Mouse (Mus musculus): ENCODE results near the gene Dok1.

The Dok1 gene

DNA sequence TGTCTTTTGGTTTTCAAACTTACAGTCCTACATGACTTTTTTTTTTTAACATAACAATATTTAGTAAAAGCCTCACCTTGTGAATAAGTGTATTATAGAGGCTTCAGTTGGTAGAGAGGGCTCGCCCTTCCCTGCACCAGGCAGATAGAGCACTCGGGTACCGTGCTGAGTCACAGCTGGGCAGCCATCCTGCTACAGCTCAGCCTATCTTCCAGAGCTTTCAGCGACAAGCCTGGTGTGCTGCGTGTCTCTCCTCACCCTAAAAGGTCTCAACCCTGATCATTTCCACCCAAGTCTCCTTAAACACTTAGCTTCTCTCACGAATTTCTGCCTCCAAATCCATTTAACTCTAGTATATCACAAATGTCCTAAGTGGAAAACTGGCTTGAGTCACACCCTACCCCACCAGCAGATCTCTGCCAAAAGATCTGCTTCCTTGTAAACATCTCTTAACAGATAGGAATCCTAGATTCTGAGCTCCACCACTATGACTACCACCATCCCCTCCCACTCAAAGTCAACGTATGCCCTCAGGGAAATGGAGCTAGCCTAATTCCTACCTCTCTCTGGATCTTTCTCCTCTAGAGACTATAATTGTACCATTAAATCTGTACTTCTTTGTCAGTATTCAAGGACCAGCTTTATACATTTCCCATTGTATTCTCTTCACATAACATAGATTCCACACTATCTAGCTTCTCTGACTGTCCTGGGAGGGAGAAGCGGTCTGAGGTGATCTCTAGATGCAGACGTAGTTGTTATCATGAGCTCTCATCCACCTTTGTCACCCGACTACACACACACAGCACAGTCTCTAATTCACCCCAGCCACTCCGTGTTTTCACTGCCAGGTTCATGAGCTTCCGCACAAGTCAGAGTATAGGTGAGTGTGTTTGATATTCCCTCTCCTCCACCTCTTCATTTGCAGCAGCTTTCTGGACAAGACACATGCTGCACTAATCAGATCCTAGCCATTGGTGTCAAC is 18.5 kb downstream of the Dok1 start:
- no peak for DNase-seq (ENCODE audit: low spot score)

DNA sequence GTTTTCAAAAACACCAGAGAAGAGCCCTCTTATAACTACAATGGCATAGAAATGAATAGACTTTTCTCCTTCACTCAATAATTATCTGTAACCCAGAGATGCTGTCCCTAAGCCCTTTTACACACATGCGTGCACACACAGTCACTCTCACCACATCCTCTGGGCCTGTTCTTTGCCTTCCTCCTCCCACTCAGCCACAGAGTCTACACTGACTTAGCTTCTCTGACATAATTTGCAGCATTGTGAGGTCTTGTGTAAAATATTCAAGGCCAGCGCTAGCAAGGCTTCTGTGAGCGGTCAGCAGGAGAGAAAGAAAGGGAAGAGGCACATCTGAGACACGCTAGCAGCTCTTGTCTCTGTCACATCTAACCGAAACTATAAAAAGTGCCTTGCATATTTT is 19.8 kb downstream of the Dok1 start:
- no peak for DNase-seq (ENCODE audit: low spot score)

DNA sequence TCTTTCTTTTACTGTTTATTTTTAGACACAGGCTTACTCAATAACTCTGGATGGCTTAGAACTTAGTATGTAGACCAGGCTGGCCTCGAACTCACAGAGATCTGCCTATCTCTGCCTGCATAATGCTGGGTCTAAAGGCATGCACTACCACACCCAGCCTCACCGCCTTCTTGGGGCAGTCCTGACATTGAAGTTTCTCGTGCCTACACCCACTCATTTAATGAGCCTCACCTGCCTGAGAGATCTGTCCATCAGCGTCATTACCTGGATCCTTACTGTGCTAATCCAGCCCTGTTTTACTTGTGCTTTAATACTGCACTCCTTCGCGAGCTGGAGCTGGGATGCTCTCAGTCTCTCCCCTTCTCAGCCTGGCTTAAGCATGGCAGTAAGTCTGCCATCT is 21.5 kb downstream of the Dok1 start:
- no peak for DNase-seq (ENCODE audit: low spot score)

DNA sequence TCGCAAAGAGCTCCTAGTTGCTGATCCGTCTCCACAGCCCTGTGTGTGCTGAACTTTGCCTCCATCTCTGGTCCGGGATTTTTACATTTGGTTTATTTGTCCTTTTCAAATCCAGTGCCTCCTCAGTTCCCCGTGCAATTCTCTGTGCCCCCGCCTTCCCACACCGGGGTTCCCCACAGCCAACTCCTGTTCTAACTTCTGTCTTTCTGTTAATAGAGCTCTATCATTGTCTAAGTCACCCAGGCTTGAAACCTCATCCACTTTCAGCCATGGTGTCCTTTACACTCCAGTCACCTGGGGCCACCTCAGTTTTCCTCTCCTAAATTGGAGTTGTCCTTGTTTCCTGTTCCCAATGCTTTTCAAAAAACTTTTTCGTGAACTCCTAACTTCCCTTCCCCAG is 22.0 kb downstream of the Dok1 start:
- no peak for DNase-seq (ENCODE audit: low spot score)

DNA sequence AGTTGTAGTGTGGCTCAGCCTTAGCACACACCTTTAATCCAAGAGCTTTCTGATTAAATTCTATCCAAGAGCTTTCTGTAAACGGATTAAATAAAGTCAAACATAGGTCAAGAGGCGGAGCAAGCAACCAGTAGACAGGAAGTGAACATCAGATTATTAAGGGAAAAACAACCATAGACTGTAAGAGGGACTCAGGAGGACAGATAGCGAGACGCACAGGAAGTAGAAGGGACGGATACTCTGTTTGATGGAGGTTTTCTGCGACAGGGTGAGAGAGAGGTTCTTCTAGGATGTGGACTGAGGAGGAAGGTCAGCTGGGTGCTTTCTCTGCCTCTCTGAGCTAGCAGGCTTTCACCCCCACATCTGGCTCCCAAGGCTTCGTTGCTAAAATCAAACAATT is 23.3 kb downstream of the Dok1 start:
- DNase-seq (ENCODE audit: low spot score), result no peak

DNA sequence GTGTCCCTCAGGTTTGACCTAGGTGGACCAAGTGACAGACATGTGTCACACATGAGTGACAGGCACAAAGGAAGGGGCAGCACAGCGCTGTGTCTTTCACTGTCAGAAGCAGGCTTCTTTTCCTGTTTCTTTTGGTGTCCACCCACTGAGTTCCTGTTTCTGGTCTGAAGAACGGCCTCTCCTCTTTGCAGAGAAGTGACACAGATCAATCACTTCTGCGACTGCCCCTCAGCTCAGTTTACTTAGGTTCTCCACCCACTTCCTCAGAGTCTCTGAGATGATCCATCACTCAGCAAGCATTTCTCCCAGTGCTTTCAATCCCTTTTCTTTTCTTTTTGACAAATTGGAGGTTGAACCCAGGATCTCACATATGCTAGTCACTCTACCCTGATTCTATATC is 24.6 kb downstream of the Dok1 start:
- DNase-seq (ENCODE audit: low spot score), result no peak

DNA sequence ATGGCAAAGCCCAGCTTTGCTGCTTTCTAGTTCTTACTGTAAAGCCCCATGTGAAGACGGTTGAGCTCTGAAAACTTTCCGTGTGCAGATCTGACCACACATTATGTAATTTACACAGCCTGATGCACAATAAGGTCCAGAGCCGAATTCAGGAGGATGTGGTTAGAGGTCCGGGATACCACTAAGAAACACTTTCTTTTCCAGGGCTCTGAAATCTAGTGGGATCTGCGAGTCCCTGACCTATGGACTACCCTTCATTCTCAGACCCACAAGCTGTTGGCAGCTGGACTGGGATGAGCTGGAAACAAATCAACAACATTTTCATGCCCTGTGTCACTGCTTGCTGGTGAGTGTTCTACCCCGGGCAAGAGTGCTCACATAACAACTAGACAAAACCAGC is 27.2 kb downstream of the Dok1 start:
- no peak for DNase-seq (ENCODE audit: low spot score)

DNA sequence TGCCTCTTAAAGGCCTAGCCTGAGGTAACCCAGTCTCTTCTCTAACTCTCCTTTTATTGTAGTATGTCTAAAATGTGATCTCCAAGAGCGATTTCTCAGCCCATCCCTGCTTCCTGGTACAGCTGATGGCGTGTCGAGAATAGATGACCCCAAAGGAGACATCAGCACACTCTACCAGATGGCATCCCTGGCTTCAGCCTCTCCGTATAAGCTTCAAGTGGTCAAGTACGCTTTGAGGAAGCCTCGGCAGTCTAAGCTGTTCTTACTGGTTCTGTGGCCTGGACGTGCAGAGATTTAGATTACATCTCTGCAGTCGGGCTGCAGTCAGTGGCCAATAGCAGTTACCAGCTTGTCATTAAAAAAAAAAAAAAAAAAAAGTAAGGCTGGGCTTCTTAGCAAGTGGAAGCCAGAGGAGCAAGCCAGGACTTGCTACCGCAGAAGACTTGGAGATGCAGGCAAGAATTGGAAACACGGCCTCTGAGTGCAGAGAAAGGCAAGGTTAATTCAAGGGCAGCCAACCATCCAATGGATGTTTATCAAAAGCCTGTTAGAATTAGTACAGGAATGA is 27.7 kb downstream of the Dok1 start:
- DNase-seq (ENCODE audit: low spot score), result no peak

DNA sequence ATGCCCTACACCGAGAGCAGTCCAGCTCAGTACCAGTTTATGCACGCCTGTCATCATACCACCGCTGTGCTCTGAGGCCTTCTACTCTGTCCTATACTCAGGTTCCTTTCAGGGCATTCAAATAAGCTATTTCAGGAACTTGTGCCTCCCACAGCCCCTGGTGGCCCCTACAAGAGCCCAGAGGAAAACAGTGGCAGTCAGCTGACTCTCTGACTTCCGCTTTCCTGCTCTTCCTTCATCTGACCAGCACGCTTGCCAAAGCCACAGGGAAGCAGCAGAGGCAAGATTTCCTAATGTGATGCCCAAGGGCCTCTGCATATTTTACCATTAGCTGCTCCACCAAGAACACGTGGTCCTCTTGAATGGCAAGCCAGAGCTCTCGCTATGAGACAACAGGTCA is 28.4 kb downstream of the Dok1 start:
- DNase-seq (ENCODE audit: low spot score), result no peak

DNA sequence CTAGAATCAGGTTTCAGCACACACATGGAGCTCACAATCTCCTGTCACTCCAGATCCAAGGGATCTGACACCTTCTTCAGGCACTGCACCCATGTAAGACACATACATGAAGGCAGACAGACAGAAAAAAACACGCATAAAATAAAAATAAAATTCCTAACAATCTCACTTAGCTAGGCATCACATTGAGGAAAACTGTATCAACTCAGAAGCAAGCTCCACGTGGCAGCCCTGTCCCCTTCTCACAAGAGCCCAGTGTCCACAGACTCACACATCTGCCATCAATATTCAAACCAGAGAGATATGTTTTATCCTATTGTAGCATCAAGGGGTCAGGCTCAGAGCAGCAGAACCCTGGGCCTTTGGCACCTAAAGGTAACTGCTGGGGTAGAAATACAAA is 29.0 kb downstream of the Dok1 start:
- DNase-seq (ENCODE audit: low spot score), result no peak

DNA sequence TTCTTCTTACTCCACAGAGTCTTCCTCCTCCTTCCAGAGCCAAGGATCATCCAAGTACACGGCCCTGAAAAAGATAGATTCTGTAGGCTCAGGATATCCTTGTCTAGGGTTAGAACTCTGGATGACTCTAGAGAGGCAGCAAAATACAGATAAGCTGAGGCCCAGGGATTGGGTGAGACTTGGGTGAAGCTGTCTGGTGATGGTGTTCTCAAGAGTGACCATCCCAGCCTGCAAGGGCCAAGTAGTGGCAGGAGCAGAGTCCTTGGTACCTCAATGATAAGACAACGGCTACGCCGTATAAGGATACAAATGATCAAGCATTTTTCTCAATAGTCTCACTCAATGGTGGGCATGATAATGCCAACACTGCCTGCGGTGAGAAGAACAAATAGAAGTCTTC is 29.4 kb downstream of the Dok1 start:
- DNase-seq (ENCODE audit: low spot score), result no peak

DNA sequence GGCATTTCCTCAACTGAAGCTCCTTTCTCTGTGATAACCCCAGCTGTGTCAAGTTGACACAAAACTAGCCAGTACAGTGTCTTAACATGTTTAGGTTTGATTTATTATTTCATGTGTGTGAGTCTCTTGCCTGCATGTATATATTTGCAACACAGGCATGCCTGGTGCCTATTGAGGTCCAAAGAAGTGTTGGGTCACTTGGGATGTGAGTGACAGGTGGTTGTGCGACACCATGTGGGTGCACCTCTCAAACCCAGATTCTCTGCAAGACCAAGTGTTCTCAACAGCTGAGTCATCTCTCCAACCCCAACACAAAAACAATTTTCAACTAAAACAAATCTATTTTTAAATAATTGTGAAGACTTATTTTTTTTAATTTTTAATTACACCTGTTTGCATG is 30.2 kb downstream of the Dok1 start:
- no peak for DNase-seq (ENCODE audit: low spot score)

DNA sequence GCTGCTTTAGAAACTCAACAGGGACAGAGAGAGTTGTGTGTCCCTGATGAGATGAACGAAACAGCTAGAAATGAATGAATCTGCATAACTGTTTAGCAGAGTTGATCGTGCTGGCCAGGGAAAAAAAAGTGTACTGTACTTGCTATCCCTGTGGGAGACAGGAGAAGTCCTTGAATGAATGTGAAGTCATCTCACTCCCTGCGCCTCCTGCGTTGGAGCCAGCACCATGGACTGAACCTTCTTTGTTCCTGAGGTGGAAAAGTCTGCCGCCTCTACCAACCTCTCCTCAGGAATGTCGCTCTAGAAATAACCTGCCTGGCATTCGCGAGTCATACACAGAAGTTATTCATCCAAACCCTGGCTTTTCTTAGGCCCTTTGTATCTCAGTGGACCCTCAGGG is 33.3 kb downstream of the Dok1 start:
- no peak for DNase-seq (ENCODE audit: low spot score)

DNA sequence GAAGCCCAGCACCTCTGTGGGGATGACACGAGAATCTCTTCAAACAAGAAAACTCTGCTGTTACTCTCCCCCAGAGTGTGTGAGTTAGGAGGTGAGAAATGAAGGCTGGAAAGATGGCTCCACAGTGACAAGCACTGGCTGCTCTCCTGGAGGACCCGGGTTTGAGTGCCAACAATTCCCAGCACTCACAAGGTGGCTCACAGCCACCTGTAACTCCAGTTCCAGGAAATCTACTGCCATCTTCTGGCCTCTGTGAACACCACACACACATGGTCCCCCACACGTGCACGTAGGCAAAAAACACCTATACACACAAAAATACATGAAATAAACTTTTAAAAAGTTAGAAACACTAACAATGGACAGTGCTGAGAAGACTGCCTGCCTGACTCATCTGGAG is 34.9 kb downstream of the Dok1 start:
- DNase-seq (ENCODE audit: low spot score), result no peak

DNA sequence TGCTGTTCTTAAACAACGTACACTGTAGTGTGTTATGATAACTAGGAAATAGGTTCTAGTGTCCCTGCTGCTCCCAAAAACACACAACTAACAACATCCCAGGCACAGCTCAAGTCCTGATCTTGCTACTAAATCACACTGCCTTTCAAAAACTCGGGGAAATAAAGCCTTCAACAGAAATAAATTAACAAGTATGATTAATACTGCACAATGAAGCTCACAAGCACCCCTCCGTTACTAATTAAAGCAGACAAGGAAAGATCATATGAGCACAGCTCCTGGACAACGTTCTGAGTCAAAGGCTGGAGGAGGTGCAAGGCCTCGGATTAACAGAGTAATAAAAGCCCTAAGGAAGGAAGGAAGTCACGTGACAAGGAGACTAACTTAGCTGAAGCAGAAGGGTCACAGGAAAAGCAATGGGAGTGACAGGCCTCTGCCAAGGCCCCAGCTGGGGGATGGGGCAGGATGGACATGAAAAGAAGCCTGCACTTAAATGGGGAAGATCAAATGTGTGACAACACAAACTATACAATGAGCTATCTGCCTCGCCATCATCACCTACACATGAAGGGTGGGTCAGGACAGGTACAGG is 35.7 kb downstream of the Dok1 start:
- DNase-seq (ENCODE audit: low spot score), result no peak

DNA sequence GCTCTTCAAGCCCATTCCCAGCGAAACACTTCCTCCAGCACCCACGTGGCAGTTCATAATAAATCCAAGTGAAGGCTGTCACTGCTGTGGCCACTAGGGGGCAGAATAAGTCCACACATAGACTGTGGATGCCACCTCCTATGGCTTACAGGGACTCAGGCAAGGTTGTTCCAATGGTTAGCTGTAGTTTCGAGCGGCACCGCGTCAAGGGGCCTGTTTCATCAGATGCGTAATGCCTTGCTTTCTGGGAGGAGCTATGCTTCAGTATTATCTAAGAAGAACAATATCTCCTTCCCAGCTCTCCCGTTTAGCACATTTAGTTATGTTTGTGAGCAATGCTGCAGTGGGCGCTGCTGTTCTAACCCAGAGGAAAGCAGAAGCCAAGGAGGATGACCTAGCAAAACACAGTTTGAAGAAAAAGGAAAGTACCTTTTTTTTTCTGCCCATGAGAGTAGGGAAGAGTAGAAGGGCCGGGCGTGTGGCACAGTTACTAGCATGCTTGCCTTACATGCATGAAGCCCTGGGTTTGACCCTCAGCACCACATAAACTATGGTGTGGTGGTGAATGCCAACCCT is 36.4 kb downstream of the Dok1 start:
- DNase-seq (ENCODE audit: low spot score), result peak; percentile 67

DNA sequence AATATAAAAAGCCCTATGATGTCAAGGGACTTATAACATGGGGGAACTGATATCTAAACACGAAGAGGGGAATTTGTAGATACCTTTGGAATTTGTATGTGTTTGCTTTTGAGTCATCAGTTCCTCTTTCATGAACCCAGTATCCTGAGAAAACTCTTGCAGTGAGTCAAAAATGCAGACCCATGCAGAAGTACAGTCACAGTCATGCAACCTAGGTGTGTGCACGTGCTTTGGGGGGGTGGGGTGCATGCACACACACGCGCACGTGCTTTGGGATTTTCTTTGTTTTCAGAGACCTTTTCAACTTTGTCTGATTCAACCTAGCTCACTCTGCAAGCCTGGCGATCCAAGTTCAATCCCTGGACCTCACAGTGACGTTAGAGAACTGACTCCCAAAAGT is 38.9 kb downstream of the Dok1 start:
- DNase-seq (ENCODE audit: low spot score), result no peak

DNA sequence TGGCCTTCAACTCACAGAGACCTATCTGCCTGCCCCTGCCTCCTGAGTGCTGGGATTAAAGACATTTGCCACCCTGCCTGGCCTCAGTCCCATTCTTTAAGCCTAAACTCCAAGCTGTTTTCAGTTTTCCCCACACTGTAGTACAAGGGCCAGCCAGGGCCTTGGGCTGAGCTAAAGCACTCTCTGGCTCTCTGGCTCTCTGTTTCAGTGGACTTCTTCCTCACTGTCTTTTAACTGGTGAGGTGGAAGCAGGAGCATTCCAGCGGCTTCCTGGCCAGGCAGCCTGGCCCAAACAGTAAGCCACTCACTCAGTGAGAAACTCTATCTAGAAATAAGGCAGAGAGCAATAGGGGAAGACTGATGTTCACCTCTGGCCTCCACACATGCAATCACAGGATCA is 39.6 kb downstream of the Dok1 start:
- no peak for DNase-seq (ENCODE audit: low spot score)

DNA sequence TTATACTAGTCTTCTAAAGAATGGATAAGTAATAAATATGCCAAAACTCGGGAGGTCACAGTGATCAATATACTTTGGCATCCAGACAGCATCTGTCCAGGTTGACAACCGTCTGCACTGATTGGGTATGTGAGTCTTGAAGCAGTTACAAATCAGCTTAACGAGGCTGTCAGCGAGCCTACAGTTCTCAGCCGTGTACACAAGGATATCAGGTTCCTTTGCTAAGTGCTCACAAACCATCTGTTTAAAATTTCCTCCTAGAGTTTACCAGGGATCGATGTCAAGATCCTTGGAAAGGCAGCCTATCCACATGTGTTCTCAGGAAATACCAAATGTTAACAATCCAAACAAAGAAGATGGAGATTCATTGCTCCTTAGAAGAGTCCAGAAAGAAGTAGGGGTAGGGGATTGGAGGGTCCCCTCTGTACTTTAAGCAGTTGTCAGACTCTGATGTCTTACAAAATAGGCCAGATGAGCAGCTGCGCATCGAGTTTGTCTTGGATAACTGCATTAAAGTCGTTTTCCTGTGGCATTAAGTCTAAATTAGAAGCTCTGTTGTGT is 45.8 kb downstream of the Dok1 start:
- no peak for DNase-seq (ENCODE audit: low spot score)

Data from ovary, postnatal 10 days (tissue).